Mouse (Mus musculus): ENCODE results near the gene Ptgir. TPM values are rescaled to one million over a fixed set of nuclear protein-coding genes. Genes with fewer than 3 reads are reported as not detected.

Ptgir gene
- polyA plus RNA-seq, 1 experiment from 2014 or later: 0.94 TPM

GRCm38 (mm10) chr7:16917447-16917846 lies 11.2 kb downstream of the Ptgir start:
- H3K4me3 ChIP-seq (ENCODE audit: low read depth, low read length): no peak overlapping the region
- WGBS: 84% methylated on average over 11 of the region's 11 CpGs
- H3K4me1 ChIP-seq (ENCODE audit: control insufficient read depth, insufficient read depth, low read length): peaks cover 23% of the 10 kb centered on the region
- H3K36me3 ChIP-seq (ENCODE audit: control insufficient read depth, insufficient read depth, low read length): peaks cover 23% of the 10 kb centered on the region
- no peaks in the 10 kb centered on the region for H3K27me3 ChIP-seq (ENCODE audit: control insufficient read depth, insufficient read depth, low read length)
- DNase-seq (ENCODE audit: low spot score, missing footprints): no peak
- no peak overlapping the region for H3K4me2 ChIP-seq
- H3K27ac ChIP-seq (ENCODE audit: low read depth, low read length): no peak overlapping the region
- no peak for ATAC-seq (ENCODE audit: low FRiP score)
- no peak overlapping the region for H3K9ac ChIP-seq (ENCODE audit: low read length)
- no peaks in the 10 kb centered on the region for H3K9me3 ChIP-seq (ENCODE audit: control insufficient read depth, low read length)

- Histone ChIP-seq H3K9ac (ENCODE audit: low read length) (no peak overlapping the region), H3K27ac (ENCODE audit: low read depth, low read length) (no peak overlapping the region), H3K9me3 (ENCODE audit: control insufficient read depth, low read length) (no peaks in the 10 kb centered on the region), H3K36me3 (ENCODE audit: control insufficient read depth, insufficient read depth, low read length) (peaks cover 23% of the 10 kb centered on the region), H3K4me1 (ENCODE audit: control insufficient read depth, insufficient read depth, low read length) (peaks cover 29% of the 10 kb centered on the region), H3K27me3 (ENCODE audit: control insufficient read depth, insufficient read depth, low read length) (no peaks in the 10 kb centered on the region), H3K4me3 (ENCODE audit: low read depth, low read length) (no peak overlapping the region), H3K4me2 (no peak overlapping the region)
- ATAC-seq (ENCODE audit: low FRiP score) (no peak), DNase-seq (ENCODE audit: low spot score, missing footprints) (no peak)
- 90% methylated on average over 9 of the region's 9 CpGs for WGBS
These were observed 11.7 kb downstream of the Ptgir start for GRCm38 (mm10) chr7:16918014-16918413.

GRCm38 (mm10) chr7:16918670-16919069 lies 12.4 kb downstream of the Ptgir start:
- peaks cover 23% of the 10 kb centered on the region for H3K36me3 ChIP-seq (ENCODE audit: control insufficient read depth, insufficient read depth, low read length)
- no peak overlapping the region for H3K4me3 ChIP-seq (ENCODE audit: low read depth, low read length)
- H3K9ac ChIP-seq (ENCODE audit: low read length): no peak overlapping the region
- no peak for DNase-seq (ENCODE audit: low spot score, missing footprints)
- no peaks in the 10 kb centered on the region for H3K9me3 ChIP-seq (ENCODE audit: control insufficient read depth, low read length)
- WGBS: 86% methylated on average over 3 of the region's 3 CpGs
- H3K27me3 ChIP-seq (ENCODE audit: control insufficient read depth, insufficient read depth, low read length): no peaks in the 10 kb centered on the region
- H3K4me2 ChIP-seq: no peak overlapping the region
- ATAC-seq (ENCODE audit: low FRiP score): no peak
- no peak overlapping the region for H3K27ac ChIP-seq (ENCODE audit: low read depth, low read length)
- peaks cover 30% of the 10 kb centered on the region for H3K4me1 ChIP-seq (ENCODE audit: control insufficient read depth, insufficient read depth, low read length)

- H3K4me3 ChIP-seq (ENCODE audit: low read depth, low read length): no peak overlapping the region
- peaks cover 30% of the 10 kb centered on the region for H3K4me1 ChIP-seq (ENCODE audit: control insufficient read depth, insufficient read depth, low read length)
- H3K9ac ChIP-seq (ENCODE audit: low read length): peak overlapping the region; percentile 24; the same call in 1 of the 2 replicates
- ATAC-seq (ENCODE audit: low FRiP score): no peak
- peaks cover 23% of the 10 kb centered on the region for H3K36me3 ChIP-seq (ENCODE audit: control insufficient read depth, insufficient read depth, low read length)
- no peaks in the 10 kb centered on the region for H3K27me3 ChIP-seq (ENCODE audit: control insufficient read depth, insufficient read depth, low read length)
- no peak for DNase-seq (ENCODE audit: low spot score, missing footprints)
- no peak overlapping the region for H3K4me2 ChIP-seq
- H3K9me3 ChIP-seq (ENCODE audit: control insufficient read depth, low read length): no peaks in the 10 kb centered on the region
- 91% methylated on average over 13 of the region's 13 CpGs for WGBS
- no peak overlapping the region for H3K27ac ChIP-seq (ENCODE audit: low read depth, low read length)
These were observed 13.3 kb downstream of the Ptgir start for GRCm38 (mm10) chr7:16919395-16920149.

GRCm38 (mm10) chr7:16920150-16920579 lies 13.9 kb downstream of the Ptgir start:
- Histone ChIP-seq H3K9ac (ENCODE audit: low read length) (peak overlapping the region; percentile 24; the same call in 1 of the 2 replicates), H3K9me3 (ENCODE audit: control insufficient read depth, low read length) (no peaks in the 10 kb centered on the region), H3K4me2 (no peak overlapping the region; the same call in 1 of the 2 replicates), H3K27ac (ENCODE audit: low read depth, low read length) (no peak overlapping the region), H3K36me3 (ENCODE audit: control insufficient read depth, insufficient read depth, low read length) (peaks cover 23% of the 10 kb centered on the region), H3K4me1 (ENCODE audit: control insufficient read depth, insufficient read depth, low read length) (peaks cover 30% of the 10 kb centered on the region), H3K27me3 (ENCODE audit: control insufficient read depth, insufficient read depth, low read length) (no peaks in the 10 kb centered on the region), H3K4me3 (ENCODE audit: low read depth, low read length) (no peak overlapping the region)
- WGBS: 86% methylated on average over 7 of the region's 7 CpGs
- ATAC-seq (ENCODE audit: low FRiP score): no peak
- DNase-seq (ENCODE audit: low spot score, missing footprints): no peak

GRCm38 (mm10) chr7:16920818-16921791 lies 14.8 kb downstream of the Ptgir start:
- Histone ChIP-seq H3K4me3 (ENCODE audit: low read depth, low read length) (peak overlapping the region; percentile 76), H3K36me3 (ENCODE audit: control insufficient read depth, insufficient read depth, low read length) (peaks cover 17% of the 10 kb centered on the region), H3K4me1 (ENCODE audit: control insufficient read depth, insufficient read depth, low read length) (peaks cover 30% of the 10 kb centered on the region), H3K9ac (ENCODE audit: low read length) (peak overlapping the region; percentile 97), H3K27me3 (ENCODE audit: control insufficient read depth, insufficient read depth, low read length) (no peaks in the 10 kb centered on the region), H3K4me2 (peak overlapping the region; percentile 93), H3K9me3 (ENCODE audit: control insufficient read depth, low read length) (no peaks in the 10 kb centered on the region), H3K27ac (ENCODE audit: low read depth, low read length) (peak overlapping the region; percentile 57)
- ATAC-seq (ENCODE audit: low FRiP score) (no peak), DNase-seq (ENCODE audit: low spot score, missing footprints) (peak; percentile 89)
- 51% methylated on average over 21 of the region's 21 CpGs for WGBS

GRCm38 (mm10) chr7:16921881-16922335 lies 15.6 kb downstream of the Ptgir start:
- H3K36me3 ChIP-seq (ENCODE audit: control insufficient read depth, insufficient read depth, low read length): peaks cover 10% of the 10 kb centered on the region
- peaks cover 30% of the 10 kb centered on the region for H3K4me1 ChIP-seq (ENCODE audit: control insufficient read depth, insufficient read depth, low read length)
- ATAC-seq (ENCODE audit: low FRiP score) (no peak), DNase-seq (ENCODE audit: low spot score, missing footprints) (no peak)
- H3K9me3 ChIP-seq (ENCODE audit: control insufficient read depth, low read length): no peaks in the 10 kb centered on the region
- H3K27me3 ChIP-seq (ENCODE audit: control insufficient read depth, insufficient read depth, low read length): no peaks in the 10 kb centered on the region
- H3K4me3 ChIP-seq (ENCODE audit: low read depth, low read length): peak overlapping the region; percentile 76
- 77% methylated on average over 6 of the region's 6 CpGs for WGBS
- H3K9ac ChIP-seq (ENCODE audit: low read length): peak overlapping the region; percentile 97
- peak overlapping the region; percentile 57; the same call in 1 of the 2 replicates for H3K27ac ChIP-seq (ENCODE audit: low read depth, low read length)
- peak overlapping the region; percentile 93 for H3K4me2 ChIP-seq

GRCm38 (mm10) chr7:16922360-16922973 lies 16.2 kb downstream of the Ptgir start:
- Histone ChIP-seq H3K27me3 (ENCODE audit: control insufficient read depth, insufficient read depth, low read length) (no peaks in the 10 kb centered on the region), H3K4me3 (ENCODE audit: low read depth, low read length) (peak overlapping the region; percentile 76), H3K9me3 (ENCODE audit: control insufficient read depth, low read length) (no peaks in the 10 kb centered on the region), H3K27ac (ENCODE audit: low read depth, low read length) (peak overlapping the region; percentile 57; the same call in 1 of the 2 replicates), H3K4me2 (peak overlapping the region; percentile 93), H3K36me3 (ENCODE audit: control insufficient read depth, insufficient read depth, low read length) (peaks cover 10% of the 10 kb centered on the region), H3K4me1 (ENCODE audit: control insufficient read depth, insufficient read depth, low read length) (peaks cover 30% of the 10 kb centered on the region), H3K9ac (ENCODE audit: low read length) (peak overlapping the region; percentile 97)
- DNase-seq (ENCODE audit: low spot score, missing footprints) (no peak), ATAC-seq (ENCODE audit: low FRiP score) (no peak)
- WGBS: 49% methylated on average over 10 of the region's 10 CpGs

All from midbrain, embryonic 11.5 days (tissue).